Mouse (Mus musculus): ENCODE results near the gene Itga11. TPM values are rescaled to one million over a fixed set of nuclear protein-coding genes. Genes with fewer than 3 reads are reported as not detected.
"Not testable (repeated sequence)": the region's sequence is repeated elsewhere in the genome, so short reads cannot be mapped to it uniquely, and the experiment has no call there.

Gene Itga11
- polyA plus RNA-seq, 1 experiment: not detected

GRCm38 (mm10) chr9:62817099-62817571 lies 139.5 kb downstream of the Itga11 start:
- H3K27me3 ChIP-seq (ENCODE audit: control insufficient read depth): no peaks in the 10 kb centered on the region
- H3K36me3 ChIP-seq (ENCODE audit: control insufficient read depth): no peaks in the 10 kb centered on the region
- H3K4me3 ChIP-seq (replicated peaks): no peak overlapping the region
- H3K4me1 ChIP-seq (ENCODE audit: control insufficient read depth): peaks cover 10% of the 10 kb centered on the region
- H3K9me3 ChIP-seq (ENCODE audit: control insufficient read depth, low read length): no peaks in the 10 kb centered on the region
- TF ChIP-seq TAL1 (IDR thresholded peaks at IDR 0.05; ENCODE audit: low read length) (no peak), GATA1 (IDR thresholded peaks at IDR 0.05; ENCODE audit: low read length) (no peak)

DNA sequence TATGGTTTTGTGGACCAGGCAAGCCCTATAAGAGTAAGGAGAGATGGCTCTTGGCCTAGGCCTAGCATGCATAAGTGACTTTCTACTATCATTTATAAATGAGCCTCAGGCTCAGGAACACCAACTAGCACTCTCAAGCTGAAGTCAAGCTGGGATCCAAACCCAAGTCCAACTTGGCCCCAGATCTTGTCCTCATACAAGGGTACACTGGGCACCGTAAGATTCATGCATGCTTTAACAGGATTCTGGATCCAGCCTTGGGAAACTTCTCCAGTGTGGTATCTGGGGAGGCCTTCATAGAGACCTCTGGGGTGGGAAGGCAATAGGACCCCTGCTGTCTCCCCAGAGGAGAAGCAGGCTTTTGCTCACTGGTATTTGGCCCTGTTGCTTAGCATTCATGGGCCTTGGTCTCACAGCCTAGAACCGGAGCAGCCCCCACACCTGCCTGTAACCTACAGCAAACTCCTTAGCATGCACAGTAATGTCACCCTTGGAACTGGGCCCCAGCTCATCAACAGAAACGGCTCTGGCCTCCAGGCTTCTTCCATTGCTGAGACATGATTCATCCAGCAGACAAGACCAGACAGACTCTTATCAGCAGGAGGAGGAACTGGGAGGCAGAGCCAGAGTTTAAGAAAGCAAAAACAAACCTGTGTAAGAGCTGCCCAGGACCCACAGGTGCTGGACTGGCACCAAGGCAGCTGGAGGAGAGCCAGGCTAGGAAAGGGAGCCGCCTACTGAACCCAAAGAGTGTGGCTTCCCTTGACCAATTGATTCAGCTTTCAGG lies 140.4 kb downstream of the Itga11 start:
- Histone ChIP-seq H3K4me3 (replicated peaks) (no peak overlapping the region), H3K9me3 (ENCODE audit: control insufficient read depth, low read length) (no peaks in the 10 kb centered on the region), H3K4me1 (ENCODE audit: control insufficient read depth) (peaks cover 4% of the 10 kb centered on the region), H3K27me3 (ENCODE audit: control insufficient read depth) (no peaks in the 10 kb centered on the region), H3K36me3 (ENCODE audit: control insufficient read depth) (no peaks in the 10 kb centered on the region)
- TF ChIP-seq TAL1 (IDR thresholded peaks at IDR 0.05; ENCODE audit: low read length) (no peak), GATA1 (IDR thresholded peaks at IDR 0.05; ENCODE audit: low read length) (no peak)

DNA sequence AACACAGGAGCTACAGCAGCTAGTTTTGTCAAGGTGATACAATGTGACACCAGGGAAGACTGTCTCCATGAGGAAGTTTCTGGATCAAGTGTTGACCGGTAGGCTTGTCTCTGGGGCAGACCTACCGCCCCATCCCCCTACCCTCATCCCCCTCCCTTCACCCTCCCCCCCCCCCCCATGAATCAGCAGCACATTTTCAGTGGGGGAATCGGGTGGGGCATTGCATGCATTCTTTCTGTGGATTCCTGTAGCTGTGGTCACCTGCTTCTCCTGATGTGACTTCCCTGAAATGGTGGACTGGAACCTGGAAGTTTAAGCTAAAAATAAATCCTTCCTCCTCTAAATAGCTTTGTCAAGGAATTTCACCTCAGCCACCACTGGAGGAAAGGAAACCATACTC lies 141.9 kb downstream of the Itga11 start:
- Histone ChIP-seq H3K4me3 (replicated peaks) (no peak overlapping the region), H3K27me3 (ENCODE audit: control insufficient read depth) (no peaks in the 10 kb centered on the region), H3K36me3 (ENCODE audit: control insufficient read depth) (no peaks in the 10 kb centered on the region), H3K4me1 (ENCODE audit: control insufficient read depth) (peaks cover 4% of the 10 kb centered on the region), H3K9me3 (ENCODE audit: control insufficient read depth, low read length) (no peaks in the 10 kb centered on the region)
- TF ChIP-seq TAL1 (IDR thresholded peaks at IDR 0.05; ENCODE audit: low read length): no peak
- TF ChIP-seq GATA1 (IDR thresholded peaks at IDR 0.05; ENCODE audit: low read length): no peak

DNA sequence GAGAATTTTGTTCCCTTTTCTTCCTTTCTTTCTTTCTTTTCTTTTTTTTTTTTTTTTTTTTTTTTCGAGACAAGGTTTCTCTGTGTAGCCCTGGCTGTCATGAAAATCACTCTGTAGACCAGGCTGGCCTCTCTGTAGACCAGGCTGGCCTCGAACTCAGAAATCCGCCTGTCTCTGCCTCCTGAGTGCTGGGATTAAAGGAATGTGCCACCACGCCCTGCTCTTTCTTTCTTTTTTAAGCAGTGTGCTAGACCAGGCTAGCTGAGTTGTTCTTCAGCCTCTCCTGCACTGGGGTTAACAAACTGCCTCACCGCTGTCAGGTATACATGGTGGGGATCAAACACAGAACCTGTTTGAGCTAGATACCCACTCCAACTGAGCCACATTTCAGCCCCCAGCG lies 142.3 kb downstream of the Itga11 start:
- not testable (repeated sequence) for H3K4me3 ChIP-seq (replicated peaks); H3K36me3 ChIP-seq (ENCODE audit: control insufficient read depth); H3K4me1 ChIP-seq (ENCODE audit: control insufficient read depth); H3K27me3 ChIP-seq (ENCODE audit: control insufficient read depth); H3K9me3 ChIP-seq (ENCODE audit: control insufficient read depth, low read length)

DNA sequence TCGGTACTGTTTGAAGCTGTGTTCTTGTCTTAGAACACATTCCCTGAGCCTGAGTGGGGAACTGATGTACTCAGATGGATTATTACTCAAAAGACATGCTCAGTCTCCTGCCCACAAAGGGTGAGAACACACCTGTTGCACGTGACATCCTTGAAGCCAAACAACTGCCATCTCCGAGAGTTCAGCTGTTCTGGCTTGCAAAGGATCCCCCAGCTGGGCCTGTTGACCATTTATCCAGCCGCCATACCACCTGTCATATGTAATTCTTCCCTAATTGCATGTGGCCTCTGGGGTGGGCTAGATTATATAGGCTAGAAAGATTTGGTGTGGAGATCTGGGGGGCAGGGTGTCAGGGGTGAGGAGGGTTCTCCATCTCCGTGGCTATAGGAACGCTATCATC lies 143.2 kb downstream of the Itga11 start:
- Histone ChIP-seq H3K9me3 (ENCODE audit: control insufficient read depth, low read length) (no peaks in the 10 kb centered on the region), H3K4me3 (replicated peaks) (no peak overlapping the region), H3K27me3 (ENCODE audit: control insufficient read depth) (no peaks in the 10 kb centered on the region), H3K4me1 (ENCODE audit: control insufficient read depth) (peaks cover 6% of the 10 kb centered on the region), H3K36me3 (ENCODE audit: control insufficient read depth) (no peaks in the 10 kb centered on the region)
- TF ChIP-seq TAL1 (IDR thresholded peaks at IDR 0.05; ENCODE audit: low read length) (no peak), GATA1 (IDR thresholded peaks at IDR 0.05; ENCODE audit: low read length) (no peak)

DNA sequence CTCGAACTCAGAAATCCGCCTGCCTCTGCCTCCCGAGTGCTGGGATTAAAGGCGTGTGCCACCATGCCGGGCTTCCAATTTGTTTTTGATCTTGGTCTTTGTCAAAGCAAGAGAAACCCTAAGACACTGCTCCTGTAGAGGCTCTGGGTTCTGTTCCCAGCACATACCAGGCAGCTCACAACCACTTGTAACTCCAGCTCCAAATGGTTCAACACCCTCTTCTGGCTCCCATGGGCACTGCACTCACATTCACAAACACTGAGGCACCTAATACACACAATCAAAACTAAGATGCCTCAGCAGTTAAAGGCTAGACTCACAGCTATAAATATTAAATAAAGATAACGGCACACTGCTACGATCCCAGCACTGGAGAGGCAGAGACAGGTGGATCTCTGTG lies 144.2 kb downstream of the Itga11 start:
- H3K9me3 ChIP-seq (ENCODE audit: control insufficient read depth, low read length): no peaks in the 10 kb centered on the region
- peaks cover 15% of the 10 kb centered on the region for H3K4me1 ChIP-seq (ENCODE audit: control insufficient read depth)
- H3K36me3 ChIP-seq (ENCODE audit: control insufficient read depth): no peaks in the 10 kb centered on the region
- TF ChIP-seq TAL1 (IDR thresholded peaks at IDR 0.05; ENCODE audit: low read length) (no peak), GATA1 (IDR thresholded peaks at IDR 0.05; ENCODE audit: low read length) (no peak)
- no peaks in the 10 kb centered on the region for H3K27me3 ChIP-seq (ENCODE audit: control insufficient read depth)
- H3K4me3 ChIP-seq (replicated peaks): no peak overlapping the region

DNA sequence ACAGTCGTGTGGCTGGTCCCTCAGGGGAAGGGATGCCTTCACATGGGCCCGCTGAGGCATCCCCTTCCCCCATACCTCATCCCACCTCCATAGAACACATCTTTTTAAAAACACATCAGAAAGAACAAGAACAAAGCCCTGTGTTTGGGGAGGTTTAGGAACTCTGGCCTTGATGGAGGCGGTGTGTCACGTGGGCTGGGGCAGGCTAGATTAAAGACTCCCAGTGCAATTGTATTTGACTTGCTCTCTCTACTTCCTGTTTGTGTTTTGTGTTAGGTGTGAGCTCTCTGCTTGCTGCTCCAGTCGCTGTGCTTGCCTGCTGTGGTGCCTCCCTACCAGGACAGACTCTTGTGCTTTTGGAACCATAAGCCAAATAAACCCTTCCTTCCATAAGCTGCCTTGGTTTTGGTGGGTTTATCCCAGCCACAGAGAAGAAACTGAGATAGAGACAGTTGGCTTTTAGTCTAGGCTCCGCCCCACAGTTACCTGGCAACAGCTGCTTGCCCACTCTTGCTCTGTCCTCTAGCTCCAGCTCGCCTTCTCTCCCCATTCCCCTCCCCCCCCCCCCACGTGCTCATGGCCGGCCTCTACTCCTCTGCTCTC lies 148.3 kb downstream of the Itga11 start:
- Histone ChIP-seq H3K4me1 (ENCODE audit: control insufficient read depth) (peaks cover 35% of the 10 kb centered on the region), H3K4me3 (replicated peaks) (no peak overlapping the region)

GRCm38 (mm10) chr9:62826456-62826855 lies 148.8 kb downstream of the Itga11 start:
- H3K9me3 ChIP-seq (ENCODE audit: control insufficient read depth, low read length): no peaks in the 10 kb centered on the region

More for the DNA sequence above, 148.3 kb downstream of the Itga11 start:
- Histone ChIP-seq H3K27me3 (ENCODE audit: control insufficient read depth) (no peaks in the 10 kb centered on the region; the same call in 1 of the 2 replicates), H3K9me3 (ENCODE audit: control insufficient read depth, low read length) (no peaks in the 10 kb centered on the region), H3K36me3 (ENCODE audit: control insufficient read depth) (no peaks in the 10 kb centered on the region)
- TF ChIP-seq TAL1 (IDR thresholded peaks at IDR 0.05; ENCODE audit: low read length) (no peak), GATA1 (IDR thresholded peaks at IDR 0.05; ENCODE audit: low read length) (no peak)

DNA sequence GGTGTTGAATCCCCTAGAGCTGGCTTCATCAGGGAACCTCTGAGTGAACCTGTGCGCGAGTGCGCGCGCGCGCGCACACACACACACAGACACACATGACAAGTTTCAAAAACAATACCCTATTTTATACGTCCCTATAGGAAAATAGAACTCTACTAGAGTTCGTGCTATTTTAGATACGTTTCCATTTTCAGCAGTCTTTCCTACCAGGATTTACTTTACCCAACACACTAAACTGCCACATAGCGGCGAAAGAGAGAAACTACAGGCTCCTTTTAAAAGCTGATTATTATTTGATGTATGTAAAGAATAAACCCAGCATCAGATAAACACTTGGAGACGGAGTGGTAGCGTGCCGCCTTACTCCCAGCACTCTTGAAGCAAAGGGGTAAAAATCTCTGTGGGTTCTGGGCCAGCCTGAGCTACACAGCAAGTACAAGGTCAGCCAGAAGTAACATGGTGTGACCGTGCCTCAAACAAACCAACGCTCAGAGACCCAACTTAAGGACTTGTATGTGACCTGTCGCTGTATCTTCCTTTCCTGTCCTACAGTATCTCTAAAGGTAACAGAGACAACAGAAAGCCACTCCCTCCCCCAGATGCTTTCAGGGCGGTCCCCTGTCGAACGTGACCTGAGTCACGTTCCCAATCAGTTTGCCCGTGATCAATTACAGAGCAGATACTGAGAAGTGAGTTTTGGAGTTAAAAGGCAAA lies 150.5 kb downstream of the Itga11 start:
- TF ChIP-seq TAL1 (IDR thresholded peaks at IDR 0.05; ENCODE audit: low read length) (no peak), GATA1 (IDR thresholded peaks at IDR 0.05; ENCODE audit: low read length) (peak; percentile 41)
- H3K36me3 ChIP-seq (ENCODE audit: control insufficient read depth): no peaks in the 10 kb centered on the region
- H3K4me3 ChIP-seq (replicated peaks): peak overlapping the region; percentile 64
- H3K9me3 ChIP-seq (ENCODE audit: control insufficient read depth, low read length): no peaks in the 10 kb centered on the region
- peaks cover 35% of the 10 kb centered on the region for H3K4me1 ChIP-seq (ENCODE audit: control insufficient read depth)
- H3K27me3 ChIP-seq (ENCODE audit: control insufficient read depth): no peaks in the 10 kb centered on the region; the same call in 1 of the 2 replicates

More at GRCm38 (mm10) chr9:62826456-62826855, 148.8 kb downstream of the Itga11 start:
- Histone ChIP-seq H3K4me3 (replicated peaks) (no peak overlapping the region), H3K27me3 (ENCODE audit: control insufficient read depth) (no peaks in the 10 kb centered on the region; the same call in 1 of the 2 replicates), H3K36me3 (ENCODE audit: control insufficient read depth) (no peaks in the 10 kb centered on the region), H3K4me1 (ENCODE audit: control insufficient read depth) (peaks cover 35% of the 10 kb centered on the region)
- TF ChIP-seq TAL1 (IDR thresholded peaks at IDR 0.05; ENCODE audit: low read length) (no peak), GATA1 (IDR thresholded peaks at IDR 0.05; ENCODE audit: low read length) (no peak)

Data from erythroblast, embryonic 14.5 days (primary cell).